Mouse (Mus musculus) liver, embryonic 14.5 days (tissue): ENCODE data around the gene 1700016K19Rik.

Experiments
- CTCF ChIP-seq: IDR thresholded peaks from 2 replicates; pipeline ENCODE4 v1.5.1; 2016; ENCODE audit warnings: antibody characterized with exemption, low read depth, control low read depth
- EP300 ChIP-seq: IDR thresholded peaks from 2 replicates; pipeline ENCODE4 v1.6.1; 2016; ENCODE audit warnings: antibody characterized with exemption, low read depth

DNA sequence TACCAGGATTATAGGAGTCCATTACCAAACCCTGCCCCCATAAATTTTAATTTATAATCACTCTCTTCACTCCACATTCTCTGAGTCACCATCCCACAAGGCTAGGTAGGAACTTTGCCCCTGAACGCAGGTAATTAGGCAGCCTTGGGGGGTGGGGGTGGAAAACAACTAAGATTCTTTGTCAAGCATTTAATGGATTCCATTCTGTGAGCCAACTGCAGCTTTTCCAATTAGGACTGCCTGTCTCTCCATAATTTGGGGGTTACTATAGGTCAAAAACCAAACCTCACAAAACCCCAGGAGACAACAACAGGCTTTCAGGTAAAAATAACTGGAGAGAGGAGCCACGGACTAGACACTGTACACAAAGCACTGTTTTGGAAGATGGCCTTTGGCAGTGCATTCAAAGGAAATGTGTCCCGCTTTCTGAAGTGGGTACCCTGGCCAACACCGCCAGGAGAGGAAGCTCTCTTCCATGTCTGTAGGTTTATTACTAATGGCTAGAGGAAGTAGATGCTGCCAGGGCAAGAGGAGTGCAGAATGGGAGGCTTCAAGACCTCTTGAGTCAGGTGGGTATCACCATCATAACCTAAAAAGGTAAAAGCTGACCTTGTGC is 41.2 kb downstream of the 1700016K19Rik start:
- no peak for TF ChIP-seq CTCF
- TF ChIP-seq EP300: no peak
